In the genomic region with DNA sequence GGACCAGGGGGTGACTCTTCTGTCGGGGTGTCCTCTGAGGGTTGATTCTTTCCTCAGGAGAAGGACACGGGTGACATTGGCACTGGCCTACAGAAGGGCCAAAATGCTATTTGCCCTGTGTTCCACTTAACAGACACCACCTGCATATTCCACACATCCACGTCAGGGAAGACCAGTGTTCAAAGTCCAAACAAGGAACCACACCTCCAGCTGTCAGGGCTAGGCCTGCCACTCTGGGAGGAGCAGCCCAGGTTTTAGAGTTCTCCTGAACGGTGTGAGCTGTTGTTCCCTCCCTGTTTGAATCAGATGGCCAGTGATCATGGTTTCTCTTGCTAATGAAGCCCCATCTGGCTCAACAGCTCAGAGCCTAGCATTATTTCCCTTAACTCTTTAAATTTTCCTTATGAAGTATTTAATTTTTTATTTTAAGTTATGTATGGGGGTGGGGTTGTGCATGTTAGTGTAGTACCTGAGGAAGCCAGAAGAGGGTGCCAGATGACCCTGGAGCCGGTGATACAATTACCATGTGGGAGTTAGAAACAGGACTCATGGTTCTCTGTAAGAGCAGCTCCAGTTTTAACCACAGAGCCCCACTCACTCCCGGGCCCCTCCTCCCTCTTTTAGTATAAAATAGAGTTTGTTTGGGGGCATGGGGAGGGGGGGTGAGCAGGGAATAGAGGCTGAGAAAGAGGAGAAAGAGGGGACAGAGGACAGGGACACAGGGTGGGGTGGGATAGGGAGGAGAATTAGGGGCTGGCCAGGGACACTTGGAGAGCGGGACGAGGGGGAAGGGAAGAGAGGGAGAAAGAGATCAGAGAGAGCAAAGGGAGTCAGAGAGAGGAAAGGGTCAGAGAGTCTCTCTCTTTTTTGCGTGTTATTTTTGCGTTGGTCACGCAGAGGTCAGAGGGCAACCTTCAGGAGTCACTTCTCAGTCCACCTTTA, we compare ENCODE assay signal across 8 mouse cellular contexts.
A peak's percentile ranks its signal among the peaks of the same experiment; 100 is the strongest.
DNase-seq lines count a peak whose midpoint lies in the region; TF ChIP-seq lines count a peak whose summit lies in the region.
"Had no signal": no experiment of that assay in that cellular context is flagged by ENCODE, and none has a peak within 500 bp of the region (broad histone marks: within the 10 kb centered on the region; RNA-seq: fewer than 3 reads in every experiment).

No protein-coding gene starts in this region.

- H3K27ac ChIP-seq in spleen, adult 2 months (ENCODE audit: insufficient read depth, low read length): no peak overlapping the region
- peak overlapping the region; percentile 72 for H3K27ac ChIP-seq in heart, embryonic 10.5 days
- H3K27ac ChIP-seq in left cerebral cortex, adult 2 months: no peak overlapping the region

- no peak for TF ChIP-seq POLR2A in spleen, adult 2 months (IDR thresholded peaks at IDR 0.05; ENCODE audit: low read depth, low read length)

- no peaks in the 10 kb centered on the region for H3K9me3 ChIP-seq in heart, embryonic 10.5 days
- H3K9me3 ChIP-seq: megakaryocyte, embryonic 14.5 days had no signal

- WGBS in spleen, adult 2 months: 76% methylated on average over 11 of the region's 11 CpGs
- WGBS in heart, embryonic 10.5 days: 65% methylated on average over 11 of the region's 11 CpGs

- intact Hi-C loops in left cerebral cortex, adult 2 months (cut with DNase I): loop anchor here (2.0 to 5.0 kb wide), 2 partner anchors 407 to 705 kb away; no protein-coding TSS in a partner anchor

- DNase-seq in spleen, adult 2 months (ENCODE audit: low read depth in 1 of 2, low spot score in 2 of 2): peak; percentile 7 to 46
- DNase-seq in spleen, adult 12 weeks (ENCODE audit: low spot score): no peak
- DNase-seq in adrenal gland, postnatal 10 days: peak; percentile 74
- peak; percentile 58 for DNase-seq in embryo, embryonic 11 days
- DNase-seq in heart, embryonic 10.5 days (ENCODE audit: low spot score): no peak
- DNase-seq in left cerebral cortex, adult 2 months (ENCODE audit: extremely low spot score in 1 of 2, low spot score in 2 of 2): peak; percentile 48 to 65
- DNase-seq in retina, adult 2 months (ENCODE audit: low read depth, low spot score): peak; percentile 23

- no peak overlapping the region for H3K4me3 ChIP-seq in spleen, adult 2 months (ENCODE audit: extremely low read depth, insufficient read depth, insufficient read length)
- H3K4me3 ChIP-seq in heart, embryonic 10.5 days: no peak overlapping the region
- no peak overlapping the region for H3K4me3 ChIP-seq in left cerebral cortex, adult 2 months
- H3K4me3 ChIP-seq: megakaryocyte, embryonic 14.5 days had no signal

- H3K4me1 ChIP-seq in spleen, adult 2 months (ENCODE audit: control insufficient read depth, insufficient read depth, insufficient read length): no peaks in the 10 kb centered on the region
- 0 out of 2 replicates have a peak, but pooled peaks cover 6% of the 10 kb centered on the region for H3K4me1 ChIP-seq in heart, embryonic 10.5 days
- H3K4me1 ChIP-seq: megakaryocyte, embryonic 14.5 days had no signal

- no peaks in the 10 kb centered on the region for H3K27me3 ChIP-seq in spleen, adult 2 months (ENCODE audit: control insufficient read depth, insufficient read depth, low read length)
- H3K27me3 ChIP-seq in heart, embryonic 10.5 days (ENCODE audit: insufficient read depth, poor library complexity, severe bottlenecking): no peaks in the 10 kb centered on the region

- peak; percentile 41; the same call in 1 of the 2 replicates for TF ChIP-seq CTCF in spleen, adult 2 months (IDR thresholded peaks at IDR 0.05; ENCODE audit: extremely low read depth, insufficient read depth, insufficient read length, insufficient replicate concordance)
- TF ChIP-seq CTCF in left cerebral cortex, adult 2 months (IDR thresholded peaks at IDR 0.05): peak; percentile 77

- no peaks in the 10 kb centered on the region for H3K36me3 ChIP-seq in spleen, adult 2 months (ENCODE audit: control insufficient read depth, insufficient read depth, low read length)
- no peaks in the 10 kb centered on the region for H3K36me3 ChIP-seq in heart, embryonic 10.5 days

Comparison
In these comparisons a context has a peak if more than half of its experiments do, and no peak if none do; other contexts are left out.
1. DNase-seq: peak in spleen, adult 2 months (2 of 2), adrenal gland, postnatal 10 days (single experiment), embryo, embryonic 11 days (single experiment), left cerebral cortex, adult 2 months (2 of 2) and retina, adult 2 months (single experiment); none in spleen, adult 12 weeks (single experiment) and heart, embryonic 10.5 days (single experiment).